Mouse (Mus musculus) liver, embryonic 18 days (tissue): ENCODE results near the gene Ccdc9b. TPM values are rescaled to one million over a fixed set of nuclear protein-coding genes. Genes with fewer than 3 reads are reported as not detected.

Source experiments
- polyA plus RNA-seq: library from polyadenylated mRNA; depleted of rRNA; stranded (reverse); fragments of >200 nt; gene quantifications from 2 replicates; pipeline ENCODE4 v1.2.3, GENCODE M21; 2012; rRNA removed

Ccdc9b gene
- 0.90 and 1.00 TPM in 2 replicates for polyA plus RNA-seq

GRCm38 (mm10) chr2:118761906-118762783 lies at the start of gene Ccdc9b:
Ccdc9b (minus strand) TSS chr2:118762661.

GRCm38 (mm10) chr2:118779504-118780480 lies 17.3 kb upstream of the Ccdc9b start, which contains the start of gene Disp2:
Disp2 (plus strand) TSS chr2:118779719.

GRCm38 (mm10) chr2:118772158-118772874 lies 9.9 kb upstream of the Ccdc9b start, which contains the start of gene Phgr1:
Phgr1 (plus strand) TSS chr2:118772769.

GRCm38 (mm10) chr2:118745232-118745884 lies 17.1 kb downstream of the Ccdc9b start, which contains the start of gene Inafm2:
Inafm2 (plus strand) TSS chr2:118745758.

GRCm38 (mm10) chr2:118728337-118728736 lies 34.1 kb downstream of the Ccdc9b start, which contains the start of gene Plcb2:
Plcb2 (minus strand) TSS chr2:118728438.

Other genes starting within 250 kb of the Ccdc9b start
- gene Bmf, start 213.0 kb downstream of the Ccdc9b start, polyA plus RNA-seq, result 1.8 and 2.4 TPM in 2 replicates
- 16.4 and 18.4 TPM in 2 replicates for gene Bub1b, start 164.4 kb downstream of the Ccdc9b start, polyA plus RNA-seq
- gene Pak6, start 99.4 kb downstream of the Ccdc9b start, polyA plus RNA-seq, result 0.22 and 0.24 TPM in 2 replicates
- 0.08 and 0.17 TPM in 2 replicates for gene Ankrd63, start 58.7 kb downstream of the Ccdc9b start, polyA plus RNA-seq
- gene Plcb2, start 34.2 kb downstream of the Ccdc9b start, polyA plus RNA-seq, result 4.8 and 7.0 TPM in 2 replicates
- gene Inafm2, start 16.9 kb downstream of the Ccdc9b start, polyA plus RNA-seq, result 4.7 and 5.1 TPM in 2 replicates
- not detected in 2 replicates for gene Phgr1, start 10.1 kb upstream of the Ccdc9b start, polyA plus RNA-seq
- 0.10 and 0.11 TPM in 2 replicates for gene Disp2, start 17.1 kb upstream of the Ccdc9b start, polyA plus RNA-seq
- gene Knstrn, start 51.3 kb upstream of the Ccdc9b start, polyA plus RNA-seq, result 24.7 and 25.4 TPM in 2 replicates
- 66.9 and 78.6 TPM in 2 replicates for gene Ivd, start 99.3 kb upstream of the Ccdc9b start, polyA plus RNA-seq
- 4.2 and 5.0 TPM in 2 replicates for gene Bahd1, start 137.7 kb upstream of the Ccdc9b start, polyA plus RNA-seq
- 4.7 and 5.1 TPM in 2 replicates for gene Chst14, start 163.8 kb upstream of the Ccdc9b start, polyA plus RNA-seq